Mouse (Mus musculus) kidney, embryonic 16.5 days (tissue): ENCODE data around the gene Endov. TPM values are rescaled to one million over a fixed set of nuclear protein-coding genes. Genes with fewer than 3 reads are reported as not detected.
A peak's percentile ranks its signal among the peaks of the same experiment; 100 is the strongest.

ENCODE experiments used
- ATAC-seq: fragments of 200-750 bp; cut with Nextera tagmentation; 2 replicates; pipeline ENCODE4 v1.8.0; 2017; ENCODE audit warnings: moderate TSS enrichment; ENCODE audit not compliant: low FRiP score, low TSS enrichment
- H3K27ac ChIP-seq: fragments of 300-500 bp; sonication (generic); 2 replicates; pipeline ENCODE4 v1.5.1; 2014; ENCODE audit warnings: low read length
- H3K27me3 ChIP-seq: fragments of 300-500 bp; sonication (generic); 2 replicates; pipeline ENCODE4 v1.6.1; 2014; ENCODE audit warnings: low read length, control low read depth, mixed read lengths; ENCODE audit not compliant: insufficient read depth
- H3K36me3 ChIP-seq: fragments of 300-500 bp; sonication (generic); 2 replicates; pipeline ENCODE4 v1.6.1; 2014; ENCODE audit warnings: low read length, control low read depth, mixed read lengths; ENCODE audit not compliant: insufficient read depth
- H3K4me1 ChIP-seq: fragments of 300-500 bp; sonication (generic); 2 replicates; pipeline ENCODE4 v1.6.1; 2014; ENCODE audit warnings: low read length, control low read depth, mixed read lengths; ENCODE audit not compliant: insufficient read depth
- H3K4me2 ChIP-seq: fragments of 300-500 bp; sonication (generic); replicated peaks from 2 replicates; pipeline ENCODE4 v1.6.1; 2014; ENCODE audit warnings: low read depth, low read length
- H3K4me3 ChIP-seq: fragments of 300-500 bp; sonication (generic); 2 replicates; pipeline ENCODE4 v1.5.1; 2014; ENCODE audit warnings: mild to moderate bottlenecking, low read length
- H3K9ac ChIP-seq: fragments of 300-500 bp; sonication (generic); replicated peaks from 2 replicates; pipeline ENCODE4 v1.6.1; 2014; ENCODE audit warnings: low read length
- H3K9me3 ChIP-seq: fragments of 300-500 bp; sonication (generic); 2 replicates; pipeline ENCODE4 v1.6.1; 2016; ENCODE audit warnings: low read length, control low read depth
- WGBS: fragments of 180-500 bp; shearing (Covaris S2); extraction: QIAGEN DNeasy Blood & Tissue Kit; methylation state at CpG from one replicate; pipeline ENCODE4 v1.1.7; 2014; 5-methylcytosine and 5-hydroxymethylcytosine counted together
- polyA plus RNA-seq: library from polyadenylated mRNA; unstranded; fragments of >200 nt; fragmentation: Nextera tagmentation; extraction: Ambion mirVana; gene quantifications from 2 replicates; pipeline ENCODE4 v1.2.1, GENCODE M21; 2015

Gene Endov
- polyA plus RNA-seq, 1 experiment from 2014 or later, result 18.0 TPM

- Histone ChIP-seq H3K27me3 (no peaks in the 10 kb centered on the region), H3K4me3 (no peak overlapping the region), H3K36me3 (peaks cover 32% of the 10 kb centered on the region), H3K4me2 (no peak overlapping the region), H3K4me1 (no peaks in the 10 kb centered on the region), H3K27ac (no peak overlapping the region), H3K9me3 (no peaks in the 10 kb centered on the region), H3K9ac (no peak overlapping the region)
- ATAC-seq, result no peak
- 94% methylated on average over 4 of the region's 4 CpGs for WGBS
Measured at GRCm38 (mm10) chr11:119499297-119499696, 8.2 kb downstream of the Endov start.

DNA sequence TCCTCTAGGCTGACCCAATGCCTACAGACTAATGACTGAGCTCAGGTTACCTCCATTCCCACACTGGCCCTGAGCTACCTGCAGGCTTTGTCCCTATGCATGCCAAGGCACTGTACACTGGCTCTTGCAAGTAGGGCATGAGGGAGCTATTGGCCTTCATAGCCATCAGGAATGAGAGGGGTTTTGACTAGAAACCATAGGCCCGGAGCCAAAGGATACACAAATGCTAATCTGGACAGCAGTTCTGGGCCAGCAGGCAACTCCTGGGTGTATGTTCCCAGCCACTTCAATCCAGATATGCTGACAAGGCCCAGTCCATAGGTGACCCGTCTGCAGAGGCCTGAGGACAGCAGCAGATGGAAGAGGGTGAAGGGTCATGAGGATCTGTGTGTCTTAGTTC is 8.9 kb downstream of the Endov start:
- 87% methylated on average over 2 of the region's 2 CpGs for WGBS

DNA sequence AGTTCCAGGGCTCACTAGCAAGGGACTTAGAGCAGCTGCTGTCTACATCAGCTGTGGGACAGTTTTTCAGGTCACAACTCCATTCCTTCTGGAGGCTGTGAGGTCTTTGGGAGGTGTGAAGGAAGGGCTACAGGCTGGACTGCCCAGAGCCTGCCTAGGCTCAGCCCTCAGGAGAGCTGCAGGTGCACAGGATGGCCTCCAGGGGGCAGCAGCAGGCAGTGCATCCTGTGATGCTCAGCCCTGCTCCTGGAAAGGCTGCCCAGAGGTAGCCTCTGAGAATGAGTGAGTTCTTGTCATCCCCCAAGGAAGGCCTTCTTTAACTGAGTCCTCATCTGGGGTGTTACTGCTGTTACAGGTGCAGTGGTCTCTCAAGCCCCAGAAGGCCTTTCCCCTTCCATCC is 12.5 kb downstream of the Endov start:
- peak; percentile 66; the same call in 1 of the 2 replicates for ATAC-seq
- no peak overlapping the region for H3K4me3 ChIP-seq
- H3K9ac ChIP-seq, result no peak overlapping the region
- no peaks in the 10 kb centered on the region for H3K4me1 ChIP-seq
- no peaks in the 10 kb centered on the region for H3K9me3 ChIP-seq
- peaks cover 54% of the 10 kb centered on the region for H3K36me3 ChIP-seq
- H3K27ac ChIP-seq, result no peak overlapping the region
- H3K27me3 ChIP-seq, result no peaks in the 10 kb centered on the region
- H3K4me2 ChIP-seq, result no peak overlapping the region

More for the DNA sequence above, 8.9 kb downstream of the Endov start:
- no peak overlapping the region for H3K9ac ChIP-seq
- H3K27ac ChIP-seq, result no peak overlapping the region
- H3K4me2 ChIP-seq, result no peak overlapping the region
- no peaks in the 10 kb centered on the region for H3K9me3 ChIP-seq
- ATAC-seq, result no peak
- no peak overlapping the region for H3K4me3 ChIP-seq
- H3K36me3 ChIP-seq, result peaks cover 37% of the 10 kb centered on the region
- no peaks in the 10 kb centered on the region for H3K4me1 ChIP-seq
- H3K27me3 ChIP-seq, result no peaks in the 10 kb centered on the region

DNA sequence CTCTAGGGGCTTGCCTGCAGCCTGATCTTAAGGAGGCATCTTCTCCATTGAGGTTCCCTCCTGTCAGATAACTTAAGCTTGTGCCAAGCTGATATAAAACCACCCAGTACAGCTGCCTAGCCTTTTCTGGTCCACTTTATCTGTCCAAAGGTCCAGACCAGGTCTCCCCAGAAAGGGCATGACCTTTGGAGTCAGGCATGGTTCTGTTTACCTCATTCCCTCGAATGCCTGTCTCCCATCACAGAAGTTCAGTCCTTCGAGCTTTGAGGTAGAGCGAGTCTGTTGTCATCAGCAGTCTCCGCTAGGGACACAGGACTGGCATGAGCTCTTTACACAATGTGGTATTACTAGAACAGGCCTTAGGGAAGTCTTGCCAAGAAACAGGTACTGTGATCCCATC is 15.2 kb downstream of the Endov start:
- no peak for ATAC-seq
- H3K36me3 ChIP-seq, result peaks cover 40% of the 10 kb centered on the region
- no peaks in the 10 kb centered on the region for H3K27me3 ChIP-seq
- no peak overlapping the region for H3K27ac ChIP-seq
- H3K9me3 ChIP-seq, result no peaks in the 10 kb centered on the region
- H3K9ac ChIP-seq, result no peak overlapping the region
- no peak overlapping the region for H3K4me3 ChIP-seq
- 89% methylated on average over 4 of the region's 4 CpGs for WGBS
- H3K4me2 ChIP-seq, result no peak overlapping the region
- H3K4me1 ChIP-seq, result no peaks in the 10 kb centered on the region

DNA sequence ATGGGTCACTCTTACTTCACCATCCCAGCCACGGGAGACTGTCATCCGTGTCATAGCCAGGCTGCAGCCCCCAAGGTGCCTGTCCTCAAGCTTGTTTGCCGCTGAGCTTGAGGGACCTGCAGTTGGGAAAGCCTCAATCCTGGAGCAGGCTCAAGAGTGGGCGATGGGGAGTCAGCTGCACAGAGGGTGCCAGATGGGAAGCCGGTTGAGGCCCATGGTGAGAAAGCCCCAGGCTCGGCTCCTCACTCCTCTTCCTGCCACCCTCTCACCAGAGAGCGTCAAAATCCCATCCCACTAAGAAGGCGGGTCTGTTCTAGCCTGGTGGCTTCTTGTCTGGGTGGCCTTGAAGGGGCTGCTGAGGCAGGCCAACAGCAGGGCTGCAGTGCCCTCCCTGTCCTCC is 16.6 kb downstream of the Endov start:
- no peaks in the 10 kb centered on the region for H3K4me1 ChIP-seq
- ATAC-seq, result no peak
- 86% methylated on average over 8 of the region's 8 CpGs for WGBS
- no peak overlapping the region for H3K27ac ChIP-seq
- peaks cover 27% of the 10 kb centered on the region for H3K36me3 ChIP-seq
- no peaks in the 10 kb centered on the region for H3K27me3 ChIP-seq
- H3K4me2 ChIP-seq, result no peak overlapping the region
- no peak overlapping the region for H3K9ac ChIP-seq
- H3K9me3 ChIP-seq, result no peaks in the 10 kb centered on the region
- no peak overlapping the region for H3K4me3 ChIP-seq

GRCm38 (mm10) chr11:119509165-119509776 is 18.1 kb downstream of the Endov start:
- WGBS, result 73% methylated on average over 5 of the region's 5 CpGs
- H3K36me3 ChIP-seq, result peaks cover 25% of the 10 kb centered on the region
- H3K4me1 ChIP-seq, result no peaks in the 10 kb centered on the region
- H3K9ac ChIP-seq, result no peak overlapping the region
- no peak for ATAC-seq
- no peak overlapping the region for H3K4me3 ChIP-seq
- no peak overlapping the region for H3K4me2 ChIP-seq
- no peaks in the 10 kb centered on the region for H3K27me3 ChIP-seq
- no peaks in the 10 kb centered on the region for H3K9me3 ChIP-seq
- H3K27ac ChIP-seq, result no peak overlapping the region

DNA sequence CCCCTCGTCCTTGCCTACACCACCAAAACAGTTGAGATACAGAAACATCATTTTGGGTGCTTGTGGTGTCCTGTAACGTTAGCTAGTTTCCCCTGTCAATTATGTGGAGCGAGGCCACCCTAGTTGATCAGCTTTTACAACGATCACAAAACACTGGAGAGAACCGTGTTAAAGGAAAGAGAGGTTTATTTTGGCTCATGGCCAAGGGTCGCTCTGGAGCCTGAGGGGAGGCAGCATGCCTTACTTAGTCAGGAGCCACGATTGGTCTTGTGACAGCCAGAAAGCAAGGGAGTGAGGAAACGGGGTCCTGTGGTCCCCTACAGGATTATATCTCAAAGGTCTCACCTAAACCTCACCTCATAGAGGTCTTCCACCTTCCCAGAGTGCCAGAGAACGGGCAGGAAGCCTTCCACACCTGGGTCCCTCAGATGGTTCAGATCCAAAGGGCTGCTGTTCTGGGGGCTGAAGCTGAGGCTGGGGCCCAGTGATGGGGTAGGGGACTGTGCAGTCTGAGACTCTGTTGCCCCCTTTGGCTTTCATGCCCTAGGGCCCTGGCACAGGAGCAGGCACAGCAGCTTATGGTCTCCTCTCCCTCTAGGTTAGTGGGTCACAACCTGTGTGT is 22.0 kb downstream of the Endov start:
- WGBS, result 26% methylated on average over 9 of the region's 9 CpGs
- peaks cover 7% of the 10 kb centered on the region; the same call in 1 of the 2 replicates for H3K27me3 ChIP-seq
- no peak for ATAC-seq

DNA sequence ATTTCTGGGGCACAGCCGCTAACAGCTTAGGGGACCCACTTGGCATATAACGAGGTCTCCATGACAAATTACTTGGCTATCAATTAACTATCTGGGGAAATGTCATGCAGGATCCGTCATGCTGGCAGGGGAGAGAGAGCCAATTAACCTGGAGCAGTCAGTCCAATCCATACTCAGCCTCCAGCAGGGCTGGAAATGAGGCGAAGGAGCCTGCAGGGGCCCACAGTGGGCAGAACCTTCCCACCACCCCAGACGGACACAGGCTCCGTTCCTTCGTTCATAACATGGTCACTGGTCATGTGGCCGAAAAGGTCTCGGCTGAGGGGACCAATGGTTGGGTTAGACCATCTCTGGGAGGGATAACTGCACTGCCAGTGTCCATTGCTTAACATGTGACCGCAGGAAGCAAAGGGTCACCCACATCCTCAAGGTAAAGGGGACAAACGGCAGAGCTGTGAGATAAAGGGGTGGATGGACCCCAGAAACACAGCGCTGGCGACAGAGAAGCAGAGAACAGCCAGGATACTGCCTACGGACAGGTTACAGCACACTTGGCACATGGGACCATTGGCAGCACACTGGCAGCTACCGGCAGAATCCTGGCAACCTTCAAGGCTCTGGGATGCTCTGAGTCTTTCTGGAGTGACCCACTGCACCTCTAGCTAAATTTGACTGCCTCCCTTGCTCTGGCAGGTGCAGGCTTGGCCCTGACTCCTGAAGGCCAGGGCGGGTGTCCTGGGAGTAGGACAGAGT is 23.1 kb downstream of the Endov start:
- no peaks in the 10 kb centered on the region for H3K9me3 ChIP-seq
- no peak overlapping the region for H3K4me3 ChIP-seq
- no peaks in the 10 kb centered on the region for H3K36me3 ChIP-seq
- WGBS, result 55% methylated on average over 16 of the region's 16 CpGs
- H3K4me1 ChIP-seq, result peaks cover 8% of the 10 kb centered on the region
- H3K27me3 ChIP-seq, result peaks cover 7% of the 10 kb centered on the region; the same call in 1 of the 2 replicates
- no peak overlapping the region for H3K27ac ChIP-seq
- ATAC-seq, result no peak
- H3K4me2 ChIP-seq, result peak overlapping the region; percentile 48
- no peak overlapping the region for H3K9ac ChIP-seq

More for the DNA sequence above, 22.0 kb downstream of the Endov start:
- Histone ChIP-seq H3K27ac (no peak overlapping the region), H3K4me3 (no peak overlapping the region), H3K4me2 (no peak overlapping the region), H3K9me3 (no peaks in the 10 kb centered on the region), H3K36me3 (no peaks in the 10 kb centered on the region; the same call in 1 of the 2 replicates), H3K9ac (no peak overlapping the region), H3K4me1 (peaks cover 8% of the 10 kb centered on the region)

GRCm38 (mm10) chr11:119514967-119515636 is 24.0 kb downstream of the Endov start:
- H3K4me3 ChIP-seq, result peak overlapping the region; percentile 30
- peak; percentile 32; the same call in 1 of the 2 replicates for ATAC-seq

More at GRCm38 (mm10) chr11:119514967-119515636, 24.0 kb downstream of the Endov start:
- Histone ChIP-seq H3K9me3 (no peaks in the 10 kb centered on the region), H3K36me3 (no peaks in the 10 kb centered on the region), H3K4me2 (peak overlapping the region; percentile 48), H3K27me3 (peaks cover 7% of the 10 kb centered on the region; the same call in 1 of the 2 replicates), H3K27ac (no peak overlapping the region), H3K9ac (no peak overlapping the region), H3K4me1 (peaks cover 8% of the 10 kb centered on the region)
- 6% methylated on average over 21 of the region's 21 CpGs for WGBS
